Mouse (Mus musculus): ENCODE data around the gene Plod2.

Plod2 gene

GRCm38 (mm10) chr9:92599940-92600538 lies 58.0 kb downstream of the Plod2 start:
- no peak for DNase-seq (ENCODE audit: extremely low spot score, low spot score)

GRCm38 (mm10) chr9:92601551-92601950 lies 59.5 kb downstream of the Plod2 start:
- no peak for DNase-seq (ENCODE audit: extremely low spot score, low spot score)

- DNase-seq (ENCODE audit: extremely low spot score, low spot score), result no peak
Observed at GRCm38 (mm10) chr9:92603541-92603940, 61.5 kb downstream of the Plod2 start.

GRCm38 (mm10) chr9:92610628-92611267 lies 68.7 kb downstream of the Plod2 start:
- DNase-seq (ENCODE audit: extremely low spot score, low spot score), result no peak

- no peak for DNase-seq (ENCODE audit: extremely low spot score, low spot score)
Observed at GRCm38 (mm10) chr9:92612641-92613040, 70.6 kb downstream of the Plod2 start.

- no peak for DNase-seq (ENCODE audit: extremely low spot score, low spot score)
Observed at GRCm38 (mm10) chr9:92613206-92613605, 71.2 kb downstream of the Plod2 start.

- DNase-seq (ENCODE audit: extremely low spot score, low spot score), result no peak
Observed at GRCm38 (mm10) chr9:92616418-92616817, 74.4 kb downstream of the Plod2 start.

GRCm38 (mm10) chr9:92617376-92617775 lies 75.4 kb downstream of the Plod2 start:
- no peak for DNase-seq (ENCODE audit: extremely low spot score, low spot score)

- no peak for DNase-seq (ENCODE audit: extremely low spot score, low spot score)
Observed at GRCm38 (mm10) chr9:92620088-92620487, 78.1 kb downstream of the Plod2 start.

- no peak for DNase-seq (ENCODE audit: extremely low spot score, low spot score)
Observed at GRCm38 (mm10) chr9:92621246-92621645, 79.2 kb downstream of the Plod2 start.

GRCm38 (mm10) chr9:92621878-92622282 lies 79.9 kb downstream of the Plod2 start:
- no peak for DNase-seq (ENCODE audit: extremely low spot score, low spot score)

- DNase-seq (ENCODE audit: extremely low spot score, low spot score), result no peak
Observed at GRCm38 (mm10) chr9:92634792-92635191, 92.8 kb downstream of the Plod2 start.

GRCm38 (mm10) chr9:92639200-92639897 lies 97.3 kb downstream of the Plod2 start:
- DNase-seq (ENCODE audit: extremely low spot score, low spot score), result no peak

- no peak for DNase-seq (ENCODE audit: extremely low spot score, low spot score)
Observed at GRCm38 (mm10) chr9:92641717-92642116, 99.7 kb downstream of the Plod2 start.
